Mouse (Mus musculus) cerebellum, adult 2 months (tissue): ENCODE measurements around the gene Npr1.

Experiments used
- CTCF ChIP-seq: fragments of 200-500 bp; IDR thresholded peaks from 2 replicates; pipeline ENCODE4 v1.5.1; 2011; ENCODE audit warnings: low read depth, mild to moderate bottlenecking, control low read depth, low read length, moderate library complexity, borderline replicate concordance; ENCODE audit not compliant: insufficient read depth
- POLR2A ChIP-seq: fragments of 200-500 bp; IDR thresholded peaks from 2 replicates; pipeline ENCODE4 v1.6.1; 2011; ENCODE audit warnings: low read length, control low read depth, borderline replicate concordance; ENCODE audit not compliant: insufficient read depth

DNA sequence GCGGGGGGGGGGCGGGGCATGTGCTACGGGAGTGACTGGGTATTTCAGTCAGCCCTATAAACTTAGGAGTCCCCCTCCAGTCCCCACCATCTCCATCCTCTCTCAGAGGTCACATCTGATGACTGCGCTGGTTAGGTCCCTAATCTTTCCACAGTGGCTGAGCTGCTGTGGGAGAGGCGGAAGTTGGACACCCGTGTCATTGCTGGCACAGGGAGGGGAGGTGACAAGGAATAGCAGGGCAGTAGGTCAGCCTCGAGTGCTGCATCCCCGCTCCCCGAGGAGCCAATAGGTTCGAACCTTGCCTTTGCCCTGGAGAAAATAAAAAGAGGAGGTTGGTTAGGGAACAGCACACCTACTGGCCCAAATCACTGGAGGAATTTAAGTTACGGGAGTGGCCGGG, 14.8 kb downstream of the Npr1 start:
- TF ChIP-seq CTCF (no peak), POLR2A (no peak)
